Mouse (Mus musculus) cerebellum, postnatal 36 days (tissue): ENCODE measurements at regions not wholly inside any gene's neighbourhood (a gene's known extent, or its start where the extent isn't known, plus 50 kb on each side); places are given as distances from the start of the nearest gene placed in this dataset.
"Not testable (repeated sequence)": the region's sequence is repeated elsewhere in the genome, so short reads cannot be mapped to it uniquely, and the experiment has no call there.

Experiments used
- DNase-seq, 2 experiments: peaks; one replicate each; pipeline ENCODE4 v3.0.0; 2021 to 2022; ENCODE audit warnings: mixed read lengths in 2 of 2

- DNase-seq: no peak
Observed at GRCm38 (mm10) chr2:108033328-108034182, 743.1 kb downstream of the Kcna4 start.

DNA sequence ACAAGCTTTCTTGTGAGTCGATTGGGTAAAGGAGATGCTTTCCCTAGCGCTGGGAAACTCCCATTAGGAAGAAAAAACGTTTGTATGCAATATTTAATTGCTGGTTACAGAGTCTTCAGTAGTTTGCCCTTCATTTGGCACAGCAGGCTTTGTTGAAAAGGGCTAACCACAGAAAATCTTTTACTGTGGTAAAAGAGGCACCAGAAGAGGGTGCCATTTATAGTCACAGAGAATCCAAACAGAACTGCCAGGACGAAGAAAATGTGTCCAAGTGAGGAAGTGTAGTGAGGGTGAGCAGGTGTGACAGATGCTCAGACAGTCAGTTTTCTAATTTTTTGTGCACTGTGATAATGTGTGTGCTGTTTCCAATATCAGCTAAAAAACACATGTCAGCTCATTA lies 744.4 kb downstream of the Kcna4 start:
- no peak for DNase-seq

- DNase-seq: no peak
Observed at GRCm38 (mm10) chr2:108042086-108042485, 751.6 kb downstream of the Kcna4 start.

DNA sequence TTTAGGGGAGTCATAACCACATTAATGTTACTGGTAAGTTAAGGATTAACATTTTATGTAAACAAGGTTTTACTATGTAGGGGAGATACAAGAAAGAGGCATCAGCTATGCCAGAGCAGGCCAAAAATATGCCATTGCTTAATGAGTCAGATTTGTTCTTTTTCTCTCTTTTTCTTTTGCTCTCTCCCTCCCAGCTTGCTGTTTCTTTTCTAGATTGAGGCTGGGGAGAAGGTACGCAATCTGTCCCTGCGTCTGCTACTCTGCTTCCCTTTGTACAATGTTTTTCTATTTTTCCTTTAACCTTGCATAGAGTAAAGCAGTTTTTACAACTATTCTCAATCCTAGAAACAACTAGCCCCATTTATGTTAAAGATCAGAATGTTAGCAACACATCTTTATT lies 754.4 kb downstream of the Kcna4 start:
- no peak for DNase-seq

DNA sequence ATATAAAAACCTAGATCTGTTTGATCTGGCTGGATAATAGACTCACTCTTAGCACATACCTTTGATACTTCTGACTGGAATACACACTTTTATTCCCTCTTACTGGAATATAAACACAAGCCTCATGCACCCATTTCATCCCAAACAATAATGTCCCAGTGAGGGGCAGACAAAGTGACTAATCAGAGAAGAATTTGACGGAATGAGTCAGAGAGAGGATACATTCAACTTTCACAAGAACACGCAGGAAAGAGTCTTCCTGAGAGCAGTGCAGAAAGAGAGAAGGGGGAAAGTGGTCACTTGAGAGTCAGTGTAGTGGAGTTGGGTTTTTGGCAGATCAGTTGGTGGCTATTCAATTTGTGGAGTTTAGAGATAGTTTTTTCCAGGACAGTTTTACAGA lies 755.6 kb downstream of the Kcna4 start:
- no peak for DNase-seq

DNA sequence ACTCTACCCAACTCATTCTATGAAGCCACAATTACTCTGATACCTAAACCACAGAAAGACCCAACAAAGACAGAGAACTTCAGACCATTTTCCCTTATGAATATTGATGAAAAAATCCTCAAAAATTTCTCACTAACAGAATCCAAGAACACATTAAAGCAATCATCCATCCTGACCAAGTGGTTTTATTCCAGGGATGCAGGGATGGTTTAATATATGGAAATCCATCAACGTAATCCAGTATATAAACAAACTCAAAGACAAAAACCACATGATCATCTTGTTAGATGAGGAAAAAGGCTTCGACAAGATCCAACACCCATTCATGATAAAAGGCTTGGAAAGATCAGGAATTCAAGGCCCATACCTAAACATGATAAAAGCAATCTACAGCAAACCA lies 772.3 kb downstream of the Kcna4 start:
- DNase-seq: not testable (repeated sequence)

GRCm38 (mm10) chr2:108083911-108084310 lies 793.5 kb downstream of the Kcna4 start:
- no peak for DNase-seq

DNA sequence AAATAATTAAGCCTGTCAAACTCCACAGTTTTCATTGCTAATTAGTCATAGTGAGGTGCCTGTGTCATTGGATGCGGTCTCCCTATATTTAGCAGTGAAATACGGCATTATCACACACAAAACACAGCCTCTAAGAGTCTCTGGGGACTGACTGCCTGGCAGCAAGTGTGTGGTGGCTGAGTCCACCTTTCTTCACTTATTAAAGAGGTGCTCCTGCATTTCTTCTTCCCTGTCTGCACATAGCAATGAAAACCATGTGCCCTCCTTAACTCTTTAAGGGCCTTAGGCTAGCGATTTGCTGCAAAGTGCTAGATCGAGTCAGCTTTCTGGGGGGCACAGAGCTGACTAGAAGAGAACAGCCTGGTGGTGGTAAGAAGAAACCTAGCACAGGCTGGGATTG lies 799.8 kb downstream of the Kcna4 start:
- no peak for DNase-seq

DNA sequence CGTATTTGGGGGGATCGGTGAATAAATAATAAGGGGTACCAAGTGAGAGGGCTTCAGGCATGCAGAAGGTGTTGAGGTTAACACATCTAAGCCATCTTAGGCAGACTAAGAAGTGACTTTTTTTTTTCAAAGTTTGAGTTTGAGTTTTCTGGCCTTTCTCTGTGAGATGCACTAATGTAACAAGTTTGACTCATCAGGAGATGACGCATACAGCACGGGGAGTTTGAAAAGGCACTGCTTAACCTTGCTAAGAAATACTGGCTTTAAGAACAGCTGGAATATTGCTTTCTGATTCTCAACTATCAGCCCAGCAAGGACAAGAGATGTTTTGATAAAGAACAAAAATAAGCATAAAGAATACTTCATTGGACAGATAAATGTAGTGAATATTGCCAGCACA lies 806.6 kb downstream of the Kcna4 start:
- no peak for DNase-seq

- DNase-seq: no peak
Observed at GRCm38 (mm10) chr2:108110140-108110539, 819.7 kb downstream of the Kcna4 start.

GRCm38 (mm10) chr2:108145694-108146093 lies 855.3 kb downstream of the Kcna4 start:
- DNase-seq: no peak

- no peak for DNase-seq
Observed at GRCm38 (mm10) chr2:108148221-108148620, 857.8 kb downstream of the Kcna4 start.

- DNase-seq: no peak
Observed at GRCm38 (mm10) chr2:108156189-108156588, 865.8 kb downstream of the Kcna4 start.

DNA sequence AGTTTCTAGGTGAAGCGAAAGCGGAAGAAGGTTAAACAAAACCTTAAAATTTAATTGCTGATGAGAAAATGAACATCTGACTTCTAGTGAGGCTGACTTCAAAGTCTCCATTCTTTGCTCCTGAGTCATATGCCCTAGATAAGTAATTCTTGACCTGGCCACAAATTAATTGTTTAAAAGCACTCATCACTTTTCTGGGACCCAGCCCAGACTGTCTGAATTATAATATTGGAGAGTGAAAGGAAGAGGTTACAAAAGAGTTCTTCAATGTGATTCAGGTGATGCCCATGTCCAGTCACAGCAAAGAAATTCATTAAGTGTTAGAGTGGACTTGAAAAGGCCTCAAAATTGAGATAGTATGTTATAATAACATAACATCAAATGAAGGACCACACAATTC lies 867.3 kb downstream of the Kcna4 start:
- no peak for DNase-seq

- no peak for DNase-seq
Observed at GRCm38 (mm10) chr2:108158311-108158710, 867.9 kb downstream of the Kcna4 start.

- no peak for DNase-seq
Observed at GRCm38 (mm10) chr2:108160865-108161264, 870.4 kb downstream of the Kcna4 start.

DNA sequence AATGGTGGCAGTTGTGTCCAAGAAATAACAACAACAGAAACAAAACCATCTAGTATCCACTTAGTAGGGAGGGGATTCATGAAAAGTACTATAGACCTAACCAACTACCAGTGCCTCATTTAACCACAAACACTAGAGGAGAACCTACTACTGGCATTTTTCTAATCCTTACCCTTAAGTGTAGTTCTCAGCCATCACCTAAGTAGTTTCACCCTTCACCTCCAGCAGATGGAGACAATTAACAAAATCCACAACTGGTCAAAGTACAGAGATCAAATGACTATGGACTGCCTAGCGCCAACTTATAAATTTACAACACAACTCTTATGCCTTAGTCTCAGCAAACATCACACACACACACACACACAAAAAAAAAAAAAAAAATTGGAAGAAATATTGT lies 874.6 kb downstream of the Kcna4 start:
- DNase-seq: no peak
